Mouse (Mus musculus): ENCODE measurements at regions not wholly inside any gene's neighbourhood (a gene's known extent, or its start where the extent isn't known, plus 50 kb on each side); places are given as distances from the start of the nearest gene placed in this dataset.
"Not testable (repeated sequence)": the region's sequence is repeated elsewhere in the genome, so short reads cannot be mapped to it uniquely, and the experiment has no call there.

- CTCF ChIA-PET = no interaction called here
Measured at GRCm38 (mm10) chr3:137217926-137218325, 122.9 kb upstream of the Emcn start.

- CTCF ChIA-PET = interaction anchor here (0.7 kb wide), 1 partner anchor 57 kb away, joined by 3 read pairs; no protein-coding TSS in a partner anchor
Measured at GRCm38 (mm10) chr3:137226151-137226550, 114.7 kb upstream of the Emcn start.

GRCm38 (mm10) chr3:137227122-137227838 is 113.6 kb upstream of the Emcn start:
- CTCF ChIA-PET = no interaction called here

- CTCF ChIA-PET = no interaction called here
Measured at GRCm38 (mm10) chr3:137228416-137228815, 112.5 kb upstream of the Emcn start.

- CTCF ChIA-PET = interaction anchor here (0.6 kb wide), 1 partner anchor 50 kb away, joined by 4 read pairs; no protein-coding TSS in a partner anchor
Measured at GRCm38 (mm10) chr3:137242877-137243276, 98.0 kb upstream of the Emcn start.

DNA sequence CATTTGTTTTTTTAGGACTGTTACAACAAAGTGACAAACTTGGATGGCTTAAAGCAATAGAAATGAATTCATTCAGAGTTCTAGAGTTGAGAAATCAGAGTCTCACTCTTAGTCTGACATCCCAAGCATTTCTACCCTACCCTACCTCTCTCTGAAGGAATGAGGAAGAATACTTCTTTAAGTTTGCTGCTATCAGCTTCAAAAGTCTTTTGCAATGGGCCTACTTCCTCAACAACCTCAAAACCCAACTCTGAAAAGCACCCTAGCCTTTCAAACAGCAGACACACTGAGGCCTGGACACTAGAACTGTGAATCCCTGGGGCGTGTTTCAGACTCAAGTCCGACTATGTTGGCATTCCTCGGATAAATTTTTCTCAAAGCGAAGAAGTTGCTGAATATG is 77.0 kb upstream of the Emcn start:
- CTCF ChIA-PET = no interaction called here

DNA sequence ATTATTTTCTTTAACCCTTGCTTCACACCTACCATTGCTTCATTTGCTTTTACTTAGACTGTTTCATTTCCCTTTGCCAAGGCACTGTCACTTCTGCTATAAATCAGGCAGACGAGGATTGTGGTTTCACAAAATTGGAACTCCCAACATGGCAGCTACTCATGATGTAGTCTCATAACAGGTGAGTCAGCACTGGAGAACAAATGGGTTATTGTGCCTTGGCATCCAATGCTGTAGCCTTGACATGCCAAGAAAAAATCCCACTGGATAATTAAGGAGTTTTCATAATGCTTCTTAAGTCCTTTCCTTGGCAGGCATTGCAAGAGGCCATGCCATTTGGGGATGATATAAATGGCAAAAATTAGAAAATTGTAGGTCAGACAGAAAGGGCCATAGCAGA is 73.1 kb upstream of the Emcn start:
- CTCF ChIA-PET = no interaction called here

DNA sequence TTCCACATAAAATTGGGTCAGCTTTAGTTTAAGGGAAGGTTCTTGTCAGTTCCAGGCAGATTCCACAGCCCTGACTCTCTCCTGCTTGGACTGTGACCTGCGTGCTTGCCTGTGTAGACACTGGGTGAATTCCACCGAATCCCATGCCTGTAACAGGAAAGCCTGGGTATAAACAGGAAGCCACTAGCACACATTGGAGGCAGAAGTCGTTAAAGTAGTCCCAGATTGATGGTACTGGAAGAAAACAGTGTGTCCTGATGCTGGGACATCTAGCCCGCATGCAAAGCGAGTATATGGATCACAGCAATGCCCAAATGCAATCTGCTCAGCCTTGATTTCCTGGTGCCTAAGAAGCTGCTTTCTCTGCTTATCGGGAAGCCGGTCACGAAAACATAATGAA is 65.4 kb upstream of the Emcn start:
- CTCF ChIA-PET = no interaction called here

- CTCF ChIA-PET = no interaction called here
Measured at GRCm38 (mm10) chr3:137279284-137279683, 61.6 kb upstream of the Emcn start.

- CTCF ChIA-PET = no interaction called here
Measured at GRCm38 (mm10) chr3:137281052-137281451, 59.8 kb upstream of the Emcn start.

GRCm38 (mm10) chr3:137287558-137287957 is 53.3 kb upstream of the Emcn start:
- CTCF ChIA-PET = not testable (repeated sequence)

DNA sequence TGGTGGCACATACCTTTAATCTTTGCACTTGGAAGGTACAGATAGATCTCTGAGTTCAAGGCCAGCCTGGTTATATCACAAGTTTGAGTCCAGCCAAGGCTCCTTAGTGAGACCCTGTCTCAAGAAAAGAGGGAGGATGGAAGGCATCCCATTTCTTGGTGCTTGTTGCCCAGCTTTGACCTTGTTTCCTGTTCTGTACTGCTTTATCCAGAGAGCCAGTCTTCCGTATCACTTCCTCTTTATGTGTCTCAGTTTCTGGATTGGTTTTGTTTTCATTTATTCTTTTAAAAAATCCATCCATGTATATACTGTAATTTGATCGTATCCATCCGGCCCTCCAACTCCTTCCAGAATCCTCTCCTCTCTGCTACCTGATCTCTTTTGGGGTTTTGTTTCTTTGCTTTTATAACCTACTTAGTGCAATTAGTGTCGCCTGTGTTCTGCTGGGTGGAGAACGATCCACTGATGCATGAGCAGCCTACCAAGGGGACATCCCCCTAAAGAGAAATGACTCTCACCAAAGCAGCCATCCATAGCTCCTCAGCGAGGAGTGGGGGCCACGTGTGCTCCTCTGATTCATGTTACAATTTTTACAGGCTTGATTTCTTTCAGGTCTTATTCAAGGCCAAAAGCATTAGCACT is 52.4 kb upstream of the Emcn start:
- CTCF ChIA-PET = no interaction called here

GRCm38 (mm10) chr3:137288943-137289682 is 51.8 kb upstream of the Emcn start:
- CTCF ChIA-PET = no interaction called here

DNA sequence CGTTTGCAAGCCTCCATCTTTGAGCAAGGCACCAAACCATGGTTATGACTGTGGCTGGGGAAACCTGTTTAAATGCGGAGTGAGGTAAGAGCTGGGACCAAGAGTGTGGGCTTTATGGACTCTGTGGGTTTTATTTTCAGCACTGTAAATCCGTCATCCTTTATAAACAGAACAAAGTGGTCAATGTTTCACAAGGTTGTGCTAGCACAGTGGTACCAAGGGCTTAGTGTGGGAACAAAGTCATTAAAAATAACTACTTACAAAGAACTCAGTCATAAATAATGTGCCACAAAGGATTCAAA is 51.2 kb upstream of the Emcn start:
- CTCF ChIA-PET = no interaction called here
